Mouse (Mus musculus): Measurements from ENCODE around the gene Cobl. TPM values are rescaled to one million over a fixed set of nuclear protein-coding genes. Genes with fewer than 3 reads are reported as not detected.
A peak's percentile ranks its signal among the peaks of the same experiment; 100 is the strongest.

Cobl gene
- total RNA-seq, 2 experiments from 2014 or later, result 9.1 to 16.1 TPM

DNA sequence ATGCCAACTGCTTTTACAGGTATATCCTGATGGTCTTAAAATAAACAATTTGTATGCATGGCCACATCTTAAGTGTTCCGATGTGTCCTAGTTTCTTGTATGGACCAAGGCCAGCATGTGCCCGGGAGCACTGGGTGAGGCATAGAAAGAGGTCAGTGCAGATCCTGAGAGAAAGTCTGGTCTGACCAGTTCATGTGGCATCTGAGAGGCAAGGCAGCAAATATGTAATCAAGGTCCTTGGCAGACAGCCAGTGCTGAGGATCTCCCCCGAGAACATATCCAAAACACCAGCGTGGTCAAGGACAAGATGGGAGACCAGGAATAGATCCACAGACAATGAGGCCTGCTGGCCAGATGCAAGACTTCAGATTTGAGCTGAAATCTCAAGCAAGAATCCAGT lies 81.8 kb downstream of the Cobl start:
- peak; percentile 34 for DNase-seq

DNA sequence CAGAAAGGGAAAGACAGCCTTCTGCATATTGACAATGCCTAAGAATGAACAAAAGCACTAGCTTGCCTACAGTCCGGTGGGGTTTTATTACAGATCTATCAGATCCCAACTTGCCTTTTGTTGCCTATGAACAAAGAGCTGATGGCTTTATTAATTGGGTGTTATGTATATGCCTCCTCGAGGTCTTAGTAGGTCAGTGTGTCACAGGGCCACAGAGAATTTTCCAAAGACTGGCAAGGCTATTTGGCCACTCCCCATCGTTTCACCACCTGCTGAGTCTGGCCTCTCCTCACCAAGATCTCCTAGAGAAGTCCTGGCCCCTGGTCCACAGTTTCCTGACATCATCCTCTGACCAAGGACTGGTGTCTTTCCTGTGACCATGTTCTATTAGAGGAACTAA lies 83.7 kb downstream of the Cobl start:
- peak; percentile 20 for DNase-seq

DNA sequence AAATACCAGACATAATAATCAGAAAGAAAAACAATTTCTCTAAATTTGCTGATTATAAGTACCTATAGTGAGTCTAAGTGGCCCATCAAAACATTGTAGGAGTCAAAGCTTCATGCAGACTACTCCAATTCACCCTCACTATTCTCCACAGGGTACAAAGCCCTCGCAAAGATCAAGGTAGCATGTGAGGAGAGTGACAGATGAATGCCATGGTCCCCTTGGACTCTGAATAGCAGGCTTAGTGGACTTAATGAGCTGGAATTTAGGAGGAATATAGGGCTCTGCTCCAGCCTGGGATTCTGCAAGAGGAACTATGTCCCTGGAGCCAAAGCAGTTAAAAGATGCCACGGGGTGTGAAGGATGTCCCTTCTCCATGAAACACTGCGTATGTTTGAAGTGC lies 88.1 kb downstream of the Cobl start:
- DNase-seq, result no peak

DNA sequence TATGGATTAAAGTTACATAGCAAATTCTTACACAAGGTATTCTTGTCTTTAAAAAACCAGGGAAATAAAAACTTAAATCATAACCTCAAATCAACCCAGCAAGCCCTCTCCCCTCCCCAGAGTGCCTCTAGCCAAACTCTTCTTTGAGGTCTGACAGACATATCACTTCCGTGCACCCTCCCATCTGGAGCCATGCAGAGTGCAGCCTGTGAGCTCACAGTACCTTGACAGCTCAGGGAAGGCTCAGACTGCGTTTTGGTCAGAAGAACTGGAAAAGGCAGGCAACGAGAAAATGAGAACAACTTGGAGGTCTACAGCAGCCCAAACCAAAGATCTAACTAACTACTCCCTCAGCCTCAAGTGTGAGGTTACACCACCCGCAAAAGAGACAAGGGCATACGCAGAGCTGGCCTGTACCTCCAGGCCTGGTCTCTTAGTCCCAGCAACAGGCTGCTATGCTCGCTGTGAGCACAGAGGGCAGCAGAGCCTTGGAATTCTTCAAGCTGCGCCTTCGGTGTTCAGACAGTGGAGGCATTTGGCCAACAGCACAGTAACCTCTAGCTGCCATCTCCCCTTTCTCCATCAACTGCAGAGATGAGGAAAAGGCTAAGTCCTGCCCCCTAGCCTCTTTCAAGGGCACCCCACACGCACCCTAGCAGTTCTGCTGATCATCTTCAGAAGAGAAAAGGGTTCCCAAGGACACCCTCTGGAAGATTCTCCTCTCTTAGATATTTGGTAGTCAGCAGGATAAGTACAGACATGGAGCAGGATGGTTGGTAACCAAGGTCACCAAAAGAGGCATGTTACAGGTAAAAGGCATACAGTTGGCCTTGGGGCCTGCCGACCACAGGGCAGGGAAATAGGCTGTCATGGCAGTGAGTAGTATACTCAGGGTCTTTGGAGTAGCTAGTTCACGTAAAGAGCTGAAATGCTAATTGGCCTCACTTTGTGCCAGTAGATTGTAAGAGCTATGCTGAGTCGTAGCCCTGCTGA lies 91.4 kb downstream of the Cobl start:
- peak; percentile 87 for DNase-seq

DNA sequence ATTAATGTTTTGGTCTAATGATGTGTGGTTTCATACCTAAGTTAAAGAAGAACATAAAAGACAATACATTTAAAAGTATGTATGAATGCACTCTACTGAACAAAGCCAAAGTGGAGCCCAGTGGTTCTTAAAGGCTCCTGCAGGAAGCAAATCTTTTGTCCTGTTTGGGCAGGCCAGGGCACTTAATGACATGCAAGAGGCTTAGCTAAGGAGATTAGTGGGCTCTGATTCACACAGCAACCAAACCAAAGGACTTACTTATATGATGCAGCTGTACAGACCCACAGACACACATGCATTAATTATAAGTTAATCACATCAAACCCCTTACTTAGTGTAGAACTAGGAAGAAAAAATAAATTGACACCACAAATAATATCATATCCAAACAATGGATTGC lies 93.8 kb downstream of the Cobl start:
- no peak for DNase-seq

DNA sequence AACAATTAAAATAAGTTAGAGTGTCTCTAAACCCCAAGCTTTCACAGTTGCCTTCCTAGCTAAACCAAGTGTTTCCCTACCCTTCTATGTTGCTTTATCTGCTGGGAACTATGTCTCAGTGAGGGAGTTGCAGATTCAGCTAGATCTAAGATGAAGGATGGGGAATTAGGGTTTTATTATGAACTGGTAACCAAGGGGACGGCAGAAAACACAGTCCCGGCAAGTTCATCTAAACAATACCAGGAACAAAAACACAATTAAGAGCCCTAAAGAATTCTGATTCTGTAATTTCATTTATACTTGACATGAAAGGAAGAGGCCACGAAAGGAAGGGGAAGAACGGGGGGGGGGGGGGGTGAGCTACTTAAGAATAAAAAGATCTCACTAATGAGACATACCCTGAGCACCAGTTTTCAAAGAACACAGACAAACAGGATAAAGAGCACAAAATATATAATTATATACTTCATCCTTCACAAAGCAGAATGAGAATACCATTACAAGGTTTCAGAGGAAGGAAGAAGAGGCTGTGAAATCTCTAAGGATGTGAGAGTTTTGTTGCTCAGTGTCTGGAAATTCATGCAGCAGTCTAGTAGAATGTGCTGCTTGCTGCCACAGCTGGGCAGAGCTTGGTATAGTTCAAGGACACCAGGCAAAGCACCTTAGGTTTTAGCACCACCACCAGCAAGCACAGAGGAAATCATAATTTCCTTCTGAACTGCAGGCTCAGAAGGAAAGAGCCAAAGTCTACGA lies 97.2 kb downstream of the Cobl start:
- DNase-seq, result no peak

DNA sequence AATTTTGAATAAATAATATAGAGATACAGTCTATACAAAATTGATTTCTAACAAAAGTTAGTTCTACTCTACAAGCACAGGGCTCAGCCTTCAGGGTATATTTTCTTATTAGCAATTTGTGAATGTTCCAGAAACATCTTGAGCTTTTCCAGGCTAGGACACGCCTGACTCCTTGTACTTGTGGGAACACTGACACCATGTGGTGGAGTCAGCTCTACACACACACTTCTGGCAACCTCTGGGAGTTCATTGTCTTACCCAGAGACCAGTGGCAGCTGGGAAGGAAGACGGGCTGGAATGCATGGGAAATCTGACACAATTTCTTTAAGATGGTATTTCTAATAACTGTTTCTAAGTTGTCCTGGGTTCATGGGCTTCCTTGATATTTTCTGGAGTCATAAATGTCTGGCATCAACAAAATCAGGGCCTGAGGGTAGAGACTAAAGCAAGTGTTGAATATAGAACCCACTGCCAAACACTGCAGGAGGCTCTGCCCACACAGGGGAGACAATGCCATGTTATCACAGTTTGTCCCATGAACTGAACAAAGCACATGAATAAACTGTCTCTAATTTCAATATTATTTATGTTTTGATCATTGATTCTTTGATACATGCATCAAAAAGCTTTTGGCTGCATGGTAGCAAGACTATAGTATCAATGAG lies 105.3 kb downstream of the Cobl start:
- DNase-seq, result peak; percentile 64

DNA sequence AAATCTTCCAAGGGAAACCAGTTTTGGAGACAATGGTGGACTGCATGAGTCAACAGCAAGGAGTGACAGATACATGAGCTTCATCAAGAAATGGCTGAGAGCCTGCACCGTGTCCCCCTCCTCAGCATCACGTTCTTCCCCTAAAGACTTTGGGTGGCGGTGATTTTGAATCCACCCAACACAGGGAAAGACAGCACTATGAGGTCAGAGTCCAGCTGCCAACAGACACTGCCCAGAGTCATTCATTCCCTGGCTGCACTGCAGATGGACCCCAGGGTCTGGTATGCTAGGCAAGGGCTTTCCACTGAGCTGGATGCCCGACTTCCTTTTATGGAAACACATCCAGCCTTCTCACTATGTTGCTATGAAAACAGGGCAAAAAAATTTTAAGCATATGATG lies 106.2 kb downstream of the Cobl start:
- DNase-seq, result no peak

DNA sequence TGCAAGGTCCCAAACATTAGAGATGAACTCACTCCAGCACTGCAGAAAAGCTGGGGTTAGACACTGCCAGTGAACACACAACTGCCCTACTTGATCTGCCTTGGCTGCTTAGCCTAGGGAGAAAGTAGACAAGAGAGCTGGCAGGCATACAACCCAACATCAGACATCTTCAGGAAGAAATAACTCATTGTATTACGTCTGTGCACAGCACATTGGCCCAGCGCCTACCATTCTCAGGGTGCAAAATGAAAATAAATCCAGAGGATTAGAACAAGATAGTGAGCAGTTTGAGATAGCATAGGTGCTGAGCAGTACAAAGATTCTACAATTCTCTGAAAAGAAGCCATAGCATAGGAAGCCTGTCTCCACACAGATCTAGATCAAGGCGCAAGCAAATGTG lies 109.1 kb downstream of the Cobl start:
- peak; percentile 50 for DNase-seq

DNA sequence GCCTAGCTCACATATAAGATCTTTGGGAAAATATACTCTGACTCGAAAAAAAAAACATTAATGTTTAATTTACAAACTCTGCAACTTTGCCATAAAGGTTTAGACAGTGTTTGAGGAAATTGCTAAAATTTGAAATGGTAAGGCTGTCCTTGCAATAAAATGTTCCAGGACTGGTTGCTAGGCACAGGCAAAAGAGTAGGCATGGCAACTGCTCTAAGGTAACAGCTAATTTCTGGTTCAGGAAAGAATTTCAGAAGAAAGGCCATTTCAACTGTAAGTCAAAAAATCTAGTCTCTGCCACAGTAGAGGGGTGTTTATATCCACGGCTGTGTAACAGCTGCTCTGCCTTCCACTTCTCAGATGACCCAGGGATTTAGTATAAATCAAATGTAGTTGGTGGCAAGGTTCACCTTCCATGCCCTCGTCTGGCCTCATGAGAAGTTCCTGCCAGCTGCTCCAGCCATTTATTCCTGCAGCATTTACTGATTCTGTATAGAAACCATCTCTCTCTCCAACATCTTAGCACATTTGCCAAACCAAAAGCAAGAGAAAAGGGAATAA lies 113.7 kb downstream of the Cobl start:
- no peak for DNase-seq

DNA sequence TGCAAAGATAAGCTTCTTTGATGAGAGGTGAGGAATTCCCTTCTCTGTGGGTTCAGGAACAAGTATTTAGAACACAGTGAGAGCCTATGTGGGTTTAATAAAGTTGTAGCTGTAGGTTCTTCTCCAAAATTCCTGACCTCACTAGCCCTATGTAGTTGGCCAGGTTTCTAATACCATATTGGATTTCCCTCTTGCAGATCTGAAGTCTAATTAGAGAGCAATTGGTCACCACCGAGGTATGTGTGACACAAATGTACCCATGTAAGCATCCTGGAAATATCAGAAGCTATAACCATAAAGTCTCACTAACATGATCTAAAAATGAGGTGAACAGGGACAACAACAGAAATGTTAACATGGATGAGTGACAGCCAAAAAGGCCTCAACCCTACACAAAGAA lies 114.7 kb downstream of the Cobl start:
- no peak for DNase-seq

DNA sequence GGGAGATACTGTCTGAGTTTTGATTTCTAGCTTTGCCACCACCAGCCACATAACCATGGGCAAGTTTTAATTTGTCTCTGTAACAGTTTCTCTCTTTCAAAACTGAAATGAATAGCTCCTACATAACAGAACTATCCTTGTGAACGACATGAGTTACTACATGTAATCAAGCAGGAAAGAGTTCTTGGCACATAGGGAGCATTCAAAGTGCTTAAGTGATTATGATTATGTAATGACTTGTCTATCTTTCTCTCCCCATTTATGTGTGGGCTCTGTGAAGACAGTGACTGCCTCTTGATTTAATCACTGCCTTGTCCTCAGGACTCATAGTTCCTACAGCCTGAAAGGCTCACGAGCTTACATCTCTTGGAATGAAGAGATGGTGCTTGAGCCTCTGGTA lies 118.3 kb downstream of the Cobl start:
- DNase-seq, result no peak

DNA sequence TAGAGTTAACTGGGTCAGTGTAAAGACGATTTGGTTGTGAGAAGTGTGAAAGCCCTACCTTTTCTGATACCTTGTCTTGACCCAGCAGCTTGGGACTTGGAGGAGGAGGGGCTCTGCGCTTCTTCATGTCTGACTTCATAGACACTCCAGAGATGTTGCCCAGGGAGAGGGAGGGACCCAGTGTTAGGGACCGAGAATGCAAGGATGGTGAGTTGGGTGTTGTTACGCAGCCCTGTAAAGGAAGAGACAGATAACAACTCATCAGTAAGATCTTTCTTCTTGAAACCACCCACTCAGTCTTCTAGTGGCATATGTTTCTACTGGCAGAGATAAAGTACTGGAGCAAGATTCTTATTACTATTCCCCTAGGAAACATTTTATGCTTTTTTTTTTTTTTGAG lies 121.1 kb downstream of the Cobl start:
- no peak for DNase-seq

DNA sequence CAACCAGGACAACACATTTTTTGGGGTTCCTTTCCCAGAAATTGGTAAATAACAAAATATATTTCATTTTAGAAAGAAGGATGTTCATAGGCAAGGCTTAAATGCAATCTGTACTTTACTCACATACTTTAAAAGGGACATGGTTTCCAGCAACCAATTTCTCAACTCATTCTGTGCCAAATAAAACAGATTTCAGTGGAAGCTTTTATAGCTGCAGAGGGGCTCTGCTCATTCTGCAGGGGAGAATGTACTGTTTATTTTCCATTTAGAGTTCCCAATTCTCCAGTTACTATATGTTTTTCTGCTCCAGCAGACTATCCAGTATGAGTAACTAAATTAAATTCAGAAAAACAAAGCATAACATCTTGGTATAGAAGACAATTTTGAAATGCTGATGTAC lies 124.1 kb downstream of the Cobl start:
- no peak for DNase-seq

DNA sequence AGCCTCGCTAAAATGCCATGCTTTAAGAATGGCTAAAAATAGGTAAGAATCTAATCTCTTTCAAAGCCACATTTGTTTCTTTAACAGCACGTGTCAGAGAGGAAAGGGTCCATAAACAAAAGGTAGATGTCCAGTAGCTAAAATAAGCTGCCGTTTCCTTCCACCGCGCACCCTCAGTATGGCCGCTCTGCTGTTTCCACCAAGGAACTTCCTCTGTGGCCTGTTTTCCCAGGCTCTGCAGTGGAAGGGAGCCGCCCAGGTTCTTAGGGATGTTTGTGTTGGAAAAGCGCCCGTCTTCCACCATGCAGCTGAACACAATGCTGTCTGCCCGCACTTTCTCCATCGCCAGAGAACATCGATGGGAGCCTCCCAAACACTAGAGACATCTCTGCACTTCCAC lies 128.6 kb downstream of the Cobl start:
- peak; percentile 47 for DNase-seq

DNA sequence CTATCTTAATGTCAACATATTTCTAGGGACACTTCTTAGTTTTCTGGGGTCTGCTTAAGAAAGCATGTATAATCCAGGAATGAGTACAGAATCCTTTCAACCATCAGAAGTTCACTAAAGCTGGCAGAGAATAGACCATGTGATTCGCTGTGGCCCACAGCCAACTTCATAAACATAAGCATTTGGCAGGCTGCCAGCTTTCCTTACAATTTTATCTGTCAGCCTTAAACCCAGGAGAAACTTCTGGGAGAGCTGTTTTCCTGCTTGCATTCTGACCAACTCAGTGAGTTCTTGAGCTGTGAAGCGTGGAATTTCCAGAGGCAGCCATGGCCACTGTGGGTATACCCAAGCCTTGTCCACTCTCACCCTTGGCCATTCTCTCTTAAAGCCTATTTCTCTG lies 132.8 kb downstream of the Cobl start:
- DNase-seq, result peak; percentile 61

DNA sequence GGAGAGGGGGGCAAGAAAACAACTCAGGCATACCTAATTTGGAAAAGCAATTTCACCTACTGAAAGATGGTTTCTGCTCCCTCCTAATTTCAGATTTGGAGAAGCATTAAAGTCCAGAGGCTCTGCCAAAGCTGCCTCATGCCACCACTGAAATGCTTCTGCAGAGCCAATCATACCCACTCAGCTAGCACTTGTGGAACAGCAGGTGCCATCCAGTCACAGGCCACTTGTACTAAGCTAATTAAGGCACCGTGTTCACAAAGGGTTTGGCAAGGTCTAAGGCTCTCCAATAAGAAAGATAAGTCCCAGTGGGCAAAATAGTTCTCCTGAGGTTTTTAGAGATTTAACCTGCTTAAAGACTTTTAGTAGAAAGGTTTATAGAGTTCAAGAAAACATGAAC lies 143.3 kb downstream of the Cobl start:
- no peak for DNase-seq

DNA sequence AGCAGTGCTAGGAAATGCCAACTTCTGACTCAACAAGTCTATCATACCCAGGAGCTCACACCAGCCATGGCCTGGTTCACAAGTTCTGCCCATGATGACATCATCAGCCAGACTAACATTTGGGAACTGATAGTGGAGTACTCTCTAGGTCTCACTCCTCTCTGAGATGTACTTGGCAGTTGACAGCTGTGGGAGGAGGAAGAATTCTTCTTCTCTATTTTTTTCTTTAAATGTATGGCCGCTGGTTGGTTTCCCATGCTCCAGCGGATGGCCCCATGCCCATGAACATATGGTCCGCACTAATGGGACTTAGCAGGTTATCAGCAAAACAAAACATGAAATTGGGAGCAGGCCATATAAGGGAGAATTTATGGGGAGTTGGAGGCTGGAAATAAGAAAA lies 145.4 kb downstream of the Cobl start:
- DNase-seq, result no peak

DNA sequence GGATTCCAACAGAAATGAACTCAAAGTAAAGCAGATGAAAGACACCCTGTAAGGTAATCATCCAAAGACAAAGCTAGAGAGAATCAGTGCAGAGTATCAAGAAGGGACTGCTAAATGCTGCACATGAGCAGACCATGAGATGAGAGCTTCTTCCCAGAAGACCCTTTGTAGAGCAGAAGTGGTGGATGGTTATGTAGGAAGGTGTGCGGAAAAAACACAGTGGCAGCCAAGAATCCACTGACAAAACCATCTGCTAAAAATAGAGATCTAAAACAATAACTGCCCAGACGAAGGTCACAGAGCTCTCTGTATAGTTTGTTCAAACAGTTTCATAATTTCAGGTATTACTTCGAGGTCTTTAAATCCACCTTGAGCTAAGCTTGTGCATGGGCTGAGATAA lies 149.1 kb downstream of the Cobl start:
- no peak for DNase-seq

DNA sequence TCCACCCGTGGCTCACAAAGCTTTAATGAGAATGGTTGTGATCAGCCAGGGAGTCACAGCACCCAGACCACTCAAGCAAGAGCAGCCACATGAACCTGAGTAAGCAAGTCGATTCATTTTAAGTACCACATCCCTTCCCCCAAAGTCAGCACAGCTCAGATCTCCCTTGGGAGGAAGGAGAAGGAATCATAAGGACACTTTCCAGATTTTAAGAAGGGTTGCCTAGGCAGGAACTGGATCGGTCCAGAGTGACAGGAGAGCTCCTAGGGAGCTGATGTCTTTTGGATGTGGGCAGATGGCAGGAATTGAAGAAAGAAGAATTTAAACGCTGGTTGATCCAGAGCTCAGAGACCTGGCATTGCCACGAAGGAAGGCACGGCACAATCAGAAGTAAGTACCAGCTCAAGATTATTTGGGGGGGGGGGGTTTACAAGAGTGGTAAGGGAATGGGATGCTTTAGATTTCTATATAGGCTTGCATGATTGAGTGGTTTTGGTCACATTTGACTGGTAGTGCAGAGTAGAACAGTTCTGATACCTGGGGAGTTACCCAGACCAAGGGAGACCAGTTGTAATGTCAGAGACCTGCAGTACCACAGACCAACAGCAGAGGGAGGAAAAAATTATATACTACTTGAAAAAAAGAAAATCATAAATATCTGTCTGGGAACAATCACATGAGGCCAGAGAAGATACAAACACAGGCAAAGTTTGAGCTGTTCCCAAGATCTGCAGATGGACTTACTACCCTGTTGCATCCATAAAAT lies 150.3 kb downstream of the Cobl start:
- DNase-seq, result peak; percentile 58

DNA sequence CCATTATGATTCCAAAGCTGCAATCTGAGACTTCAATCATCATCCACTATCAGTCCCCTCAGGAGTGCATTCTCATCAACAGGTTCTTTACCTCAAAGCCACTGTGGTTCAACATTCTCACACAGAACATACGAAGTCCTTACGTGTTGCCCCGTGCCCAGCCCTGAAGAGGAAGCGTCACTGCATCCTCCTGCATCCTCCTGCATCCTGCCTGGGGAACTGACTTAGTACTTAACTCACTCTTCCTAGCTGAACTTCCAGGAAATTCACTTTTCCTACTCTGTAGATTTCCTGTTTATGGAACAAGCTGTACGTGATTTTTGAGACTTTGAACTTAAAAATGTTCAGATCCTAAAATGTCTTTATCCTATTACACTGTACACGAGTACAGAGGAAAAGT lies 153.3 kb downstream of the Cobl start:
- DNase-seq, result no peak

Data from adrenal gland, postnatal 10 days (tissue).